Mouse (Mus musculus) hindbrain, embryonic 15.5 days (tissue): ENCODE data around the gene Limch1. TPM values are rescaled to one million over a fixed set of nuclear protein-coding genes. Genes with fewer than 3 reads are reported as not detected.

Experiments used
- ATAC-seq: fragments of 200-750 bp; cut with Nextera tagmentation; 2 replicates; pipeline ENCODE4 v1.8.0; 2017; ENCODE audit warnings: low read depth, moderate number of reproducible peaks, moderate TSS enrichment; ENCODE audit not compliant: low FRiP score
- H3K27ac ChIP-seq: fragments of 300-500 bp; sonication (generic); replicated peaks from 2 replicates; pipeline ENCODE4 v1.5.1; 2015; ENCODE audit warnings: mild to moderate bottlenecking, inconsistent platforms
- H3K27me3 ChIP-seq: fragments of 300-500 bp; sonication (generic); 2 replicates; pipeline ENCODE4 v1.6.1; 2015; ENCODE audit warnings: control low read depth, inconsistent platforms
- H3K36me3 ChIP-seq: fragments of 300-500 bp; sonication (generic); 2 replicates; pipeline ENCODE4 v1.6.1; 2015; ENCODE audit warnings: control low read depth, inconsistent platforms
- H3K4me1 ChIP-seq: fragments of 300-500 bp; sonication (generic); replicated peaks from 2 replicates; pipeline ENCODE4 v1.6.1; 2015; ENCODE audit warnings: control low read depth, inconsistent platforms
- H3K4me2 ChIP-seq: fragments of 300-500 bp; sonication (generic); 2 replicates; pipeline ENCODE4 v1.6.1; 2015; ENCODE audit warnings: moderate library complexity, mild to moderate bottlenecking, inconsistent platforms
- H3K4me3 ChIP-seq: fragments of 300-500 bp; sonication (generic); 2 replicates; pipeline ENCODE4 v1.5.1; 2015; ENCODE audit warnings: mild to moderate bottlenecking, inconsistent platforms
- H3K9ac ChIP-seq: fragments of 300-500 bp; sonication (generic); 2 replicates; pipeline ENCODE4 v1.6.1; 2015; ENCODE audit warnings: inconsistent platforms
- H3K9me3 ChIP-seq: fragments of 300-500 bp; sonication (generic); 2 replicates; pipeline ENCODE4 v1.6.1; 2016; ENCODE audit warnings: control low read depth, inconsistent platforms
- WGBS: fragments of 180-500 bp; shearing (Covaris S2); methylation state at CpG from one replicate; pipeline ENCODE4 v1.1.7; 2015; 5-methylcytosine and 5-hydroxymethylcytosine counted together
- polyA plus RNA-seq: library from polyadenylated mRNA; unstranded; fragments of >200 nt; fragmentation: Nextera tagmentation; extraction: Ambion mirVana; gene quantifications from 2 replicates; pipeline ENCODE4 v1.2.1, GENCODE M21; 2015

Gene Limch1
- polyA plus RNA-seq, result 49.3 and 50.7 TPM in 2 replicates

DNA sequence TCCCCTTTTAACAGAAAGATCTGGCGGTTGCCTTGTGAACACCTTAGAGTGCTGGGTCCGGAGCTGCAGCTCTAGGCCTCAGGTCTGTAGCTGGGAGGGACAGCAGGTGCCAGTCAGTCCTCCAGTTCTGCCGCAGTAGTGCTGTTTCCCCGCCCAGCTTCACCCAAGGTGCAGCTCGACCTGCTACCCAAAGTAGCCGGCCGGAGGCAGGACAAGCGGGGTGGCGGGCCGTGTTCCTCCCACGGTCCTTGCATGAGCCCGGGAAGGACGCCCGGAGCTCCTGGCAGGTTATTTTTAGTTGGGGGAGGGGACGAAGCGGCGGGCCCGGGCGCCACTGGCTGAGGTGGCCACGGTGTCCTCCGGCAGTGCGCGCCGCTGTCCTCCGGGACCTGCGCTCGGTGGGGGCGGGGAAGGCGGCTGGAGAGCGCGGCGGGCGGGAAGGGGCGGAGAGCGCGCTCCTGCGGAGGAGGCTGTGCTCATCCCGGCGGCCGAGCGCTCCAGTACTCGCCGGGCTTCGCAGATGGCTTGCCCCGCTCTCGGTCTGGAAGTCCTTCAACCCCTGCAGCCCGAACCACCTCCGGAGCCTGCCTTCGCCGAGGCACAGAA, at the start of gene Limch1:
TSS of gene Limch1 (plus strand) at position 438 of the 606 bp plus-strand sequence.
- Histone ChIP-seq H3K4me2 (peak within 1 kb of the TSS; percentile 86), H3K4me1 (peaks cover 29% of the 10 kb centered on the region), H3K27me3 (no peaks in the 10 kb centered on the region), H3K4me3 (peak within 1 kb of the TSS; percentile 86), H3K9me3 (no peaks in the 10 kb centered on the region), H3K27ac (peak within 1 kb of the TSS; percentile 90), H3K9ac (peak within 1 kb of the TSS; percentile 90), H3K36me3 (no peaks in the 10 kb centered on the region)
- ATAC-seq, result peak; percentile 87
- under 1% methylated on average over 48 of the region's 50 CpGs for WGBS

DNA sequence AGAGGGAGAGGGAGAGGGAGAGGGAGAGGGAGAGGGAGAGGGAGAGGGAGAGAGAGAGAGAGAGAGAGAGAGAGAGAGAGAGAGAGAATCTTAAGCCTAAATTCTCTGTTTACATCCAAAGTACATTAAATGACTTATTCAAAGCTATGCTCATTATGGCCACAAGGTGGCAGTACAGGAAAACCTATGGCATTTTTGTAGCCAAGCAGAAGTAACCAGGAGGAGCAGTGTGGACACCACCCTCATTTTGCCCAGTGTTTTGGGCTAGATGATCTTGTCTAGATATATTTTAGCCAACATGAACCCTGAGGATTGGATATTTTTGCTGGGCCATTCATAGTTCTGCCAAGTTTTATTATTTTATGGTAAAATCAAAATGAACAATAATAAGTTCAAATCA, 48.5 kb upstream of the Limch1 start:
- Histone ChIP-seq H3K9ac (no peak overlapping the region), H3K4me1 (no peaks in the 10 kb centered on the region), H3K9me3 (no peaks in the 10 kb centered on the region), H3K27ac (no peak overlapping the region), H3K4me3 (no peak overlapping the region), H3K36me3 (no peaks in the 10 kb centered on the region; the same call in 1 of the 2 replicates), H3K27me3 (no peaks in the 10 kb centered on the region), H3K4me2 (no peak overlapping the region)
- ATAC-seq, result peak; percentile 42; the same call in 1 of the 2 replicates

DNA sequence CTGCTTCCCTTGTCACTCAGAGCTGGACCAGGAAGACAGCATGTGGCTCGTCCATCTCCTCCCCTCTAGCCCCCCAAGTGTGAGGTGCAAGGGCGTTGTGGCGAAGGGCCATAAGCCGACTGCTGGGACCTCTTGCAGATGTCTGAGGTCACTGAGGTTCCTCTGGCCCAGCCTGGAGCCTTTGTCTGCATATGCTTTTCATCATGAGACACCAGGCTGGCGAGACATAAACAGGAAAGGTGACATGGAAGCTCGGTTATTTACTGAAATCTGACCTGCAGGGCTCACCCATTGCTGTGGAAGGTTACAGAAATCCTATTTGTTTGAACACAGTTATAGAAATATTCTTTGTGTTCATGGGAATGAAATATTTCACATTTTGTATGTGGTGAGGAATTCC, 45.7 kb upstream of the Limch1 start:
- no peak overlapping the region for H3K4me2 ChIP-seq
- H3K4me3 ChIP-seq, result no peak overlapping the region

DNA sequence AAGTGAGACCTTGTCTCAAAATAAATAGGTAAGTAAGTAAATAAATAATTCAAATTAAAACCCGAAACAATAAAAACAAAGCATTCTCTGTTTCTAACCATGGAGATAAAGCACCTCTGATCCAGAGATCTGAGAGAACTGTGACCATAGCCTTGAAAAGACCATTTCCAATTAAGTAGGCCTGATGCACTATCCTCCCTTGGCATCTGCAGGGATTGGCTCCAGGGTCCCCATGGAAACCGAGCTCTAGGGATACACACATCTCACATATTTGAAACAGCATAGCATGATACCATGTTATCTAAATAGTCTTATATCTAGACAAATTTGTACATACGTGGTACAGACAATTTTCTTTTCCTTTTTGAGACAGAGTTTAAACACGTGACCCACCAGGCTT, 43.7 kb upstream of the Limch1 start:
- H3K9me3 ChIP-seq, result no peaks in the 10 kb centered on the region
- H3K4me1 ChIP-seq, result no peaks in the 10 kb centered on the region
- H3K27ac ChIP-seq, result no peak overlapping the region
- WGBS, result 87% methylated on average over 4 of the region's 4 CpGs
- no peak overlapping the region for H3K4me3 ChIP-seq
- no peak overlapping the region for H3K9ac ChIP-seq
- H3K4me2 ChIP-seq, result no peak overlapping the region
- ATAC-seq, result no peak
- H3K27me3 ChIP-seq, result no peaks in the 10 kb centered on the region
- H3K36me3 ChIP-seq, result no peaks in the 10 kb centered on the region

More for the DNA sequence above, 45.7 kb upstream of the Limch1 start:
- Histone ChIP-seq H3K27ac (no peak overlapping the region), H3K9me3 (no peaks in the 10 kb centered on the region), H3K4me1 (no peaks in the 10 kb centered on the region), H3K27me3 (no peaks in the 10 kb centered on the region), H3K9ac (no peak overlapping the region), H3K36me3 (no peaks in the 10 kb centered on the region)
- 48% methylated on average over 6 of the region's 6 CpGs for WGBS
- ATAC-seq, result no peak

DNA sequence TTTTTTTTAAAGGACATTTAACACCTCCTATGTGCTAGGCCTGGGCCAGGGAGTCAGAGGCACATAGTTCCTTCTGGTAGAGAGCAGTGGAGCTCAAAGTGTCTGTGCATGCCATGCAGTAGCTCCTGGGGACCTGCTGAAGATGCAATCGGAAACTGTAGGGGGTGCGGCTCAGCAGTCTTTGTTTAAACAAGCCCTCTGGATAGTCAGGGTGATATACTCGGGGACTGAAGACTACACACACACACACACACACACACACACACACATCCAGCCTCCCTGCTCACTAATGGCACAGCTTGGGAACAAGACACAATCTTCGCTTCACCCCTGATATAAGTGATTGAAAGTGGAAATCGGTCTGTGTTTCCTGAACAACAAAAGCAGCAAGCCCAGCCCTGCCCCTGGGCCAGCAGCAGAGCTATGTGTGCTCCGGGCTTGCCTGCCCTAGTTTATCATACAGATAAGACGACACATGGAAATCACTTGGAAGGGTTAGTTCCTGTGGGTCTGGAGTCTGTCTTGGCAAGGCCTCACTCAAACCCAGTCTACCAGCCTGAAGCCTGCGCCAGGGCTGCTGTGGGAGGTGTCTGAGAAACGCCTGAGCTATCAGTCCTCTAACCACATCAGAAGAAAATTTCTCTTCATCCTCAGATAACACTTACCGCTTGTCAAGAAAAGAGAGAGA, 42.2 kb upstream of the Limch1 start:
- H3K36me3 ChIP-seq, result no peaks in the 10 kb centered on the region
- no peak overlapping the region for H3K9ac ChIP-seq
- no peaks in the 10 kb centered on the region for H3K9me3 ChIP-seq
- no peak overlapping the region for H3K4me3 ChIP-seq
- no peaks in the 10 kb centered on the region for H3K4me1 ChIP-seq
- no peaks in the 10 kb centered on the region for H3K27me3 ChIP-seq
- no peak; the same call in 1 of the 2 replicates for ATAC-seq
- no peak overlapping the region for H3K4me2 ChIP-seq
- 55% methylated on average over 10 of the region's 10 CpGs for WGBS
- H3K27ac ChIP-seq, result no peak overlapping the region

DNA sequence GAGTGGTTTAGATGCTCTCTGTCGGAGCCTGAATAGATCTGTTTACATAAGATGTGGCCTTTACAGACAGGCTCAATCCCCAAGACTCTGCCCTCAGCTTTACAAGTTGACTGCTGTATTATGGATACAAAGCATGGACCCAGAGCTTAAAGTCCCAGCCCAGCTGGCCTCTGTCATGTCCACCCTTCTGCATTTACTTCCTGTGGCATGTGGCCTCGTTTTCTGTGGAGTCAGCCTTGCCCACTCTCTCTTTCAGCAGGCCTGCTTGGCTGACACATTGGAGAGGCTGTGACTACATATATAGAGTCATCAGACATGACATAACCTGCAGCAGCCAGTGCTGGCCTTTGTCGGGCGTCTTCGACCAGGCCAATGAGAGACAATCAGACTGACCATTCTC, 37.8 kb upstream of the Limch1 start:
- no peak overlapping the region for H3K4me2 ChIP-seq
- H3K9me3 ChIP-seq, result no peaks in the 10 kb centered on the region
- H3K27me3 ChIP-seq, result no peaks in the 10 kb centered on the region
- no peak overlapping the region for H3K4me3 ChIP-seq
- H3K9ac ChIP-seq, result no peak overlapping the region
- no peak for ATAC-seq
- H3K36me3 ChIP-seq, result no peaks in the 10 kb centered on the region
- WGBS, result 81% methylated on average over 5 of the region's 5 CpGs
- H3K27ac ChIP-seq, result no peak overlapping the region
- H3K4me1 ChIP-seq, result no peaks in the 10 kb centered on the region

DNA sequence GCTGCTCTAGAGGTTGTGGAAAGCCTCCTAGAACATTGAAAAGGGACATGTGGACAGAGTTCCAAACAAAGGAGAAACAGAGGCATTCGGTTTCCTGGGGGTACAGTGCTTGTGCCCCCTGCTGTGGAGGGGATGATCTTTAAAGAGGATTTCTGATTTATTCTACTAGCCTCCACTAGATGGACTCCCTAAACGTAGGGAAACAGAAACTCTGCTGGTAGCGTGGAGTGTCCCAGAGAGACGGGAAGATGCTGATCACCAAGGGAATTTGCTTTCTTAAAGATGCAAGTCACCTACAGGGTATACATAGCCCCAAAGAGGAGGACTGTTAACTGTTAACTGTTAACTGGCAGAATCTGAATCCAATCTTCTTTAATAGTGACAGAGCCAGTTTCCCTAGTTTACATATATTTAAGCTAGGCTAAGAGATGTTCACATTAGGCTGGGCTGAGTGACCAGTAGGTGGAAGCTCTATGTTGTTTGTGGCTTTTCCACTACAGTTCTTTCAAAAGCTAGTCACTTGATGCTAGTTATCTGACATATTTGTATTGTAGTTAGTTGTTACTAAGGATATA, 35.1 kb upstream of the Limch1 start:
- Histone ChIP-seq H3K9ac (no peak overlapping the region), H3K4me3 (no peak overlapping the region), H3K27me3 (no peaks in the 10 kb centered on the region), H3K4me2 (no peak overlapping the region), H3K4me1 (no peaks in the 10 kb centered on the region), H3K27ac (no peak overlapping the region), H3K9me3 (no peaks in the 10 kb centered on the region), H3K36me3 (no peaks in the 10 kb centered on the region)
- ATAC-seq, result no peak; the same call in 1 of the 2 replicates
- 3% methylated on average over 4 of the region's 4 CpGs for WGBS

DNA sequence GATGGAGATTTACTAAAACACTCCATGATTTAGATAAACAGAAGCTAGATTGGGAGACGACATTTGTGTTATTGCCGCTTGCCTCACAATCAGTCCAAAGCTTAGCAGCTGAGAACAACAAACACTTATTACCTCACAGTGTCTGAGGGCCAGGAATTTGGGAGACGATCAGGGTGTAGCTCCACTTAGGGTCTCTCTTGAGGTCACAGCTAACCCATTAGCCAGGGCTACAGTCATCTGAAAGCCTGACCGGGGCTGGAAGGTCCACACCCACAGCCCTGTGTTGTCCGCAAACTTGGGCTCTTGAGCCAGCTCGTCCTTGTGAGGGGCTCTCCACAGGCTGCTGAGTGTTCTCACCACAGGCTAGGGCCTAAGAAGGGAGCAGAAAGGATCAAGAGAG, 32.8 kb upstream of the Limch1 start:
- WGBS, result 80% methylated on average over 6 of the region's 6 CpGs
- H3K4me2 ChIP-seq, result no peak overlapping the region
- H3K9me3 ChIP-seq, result no peaks in the 10 kb centered on the region
- H3K27ac ChIP-seq, result no peak overlapping the region
- H3K9ac ChIP-seq, result no peak overlapping the region
- no peaks in the 10 kb centered on the region for H3K36me3 ChIP-seq
- H3K27me3 ChIP-seq, result no peaks in the 10 kb centered on the region
- H3K4me1 ChIP-seq, result no peaks in the 10 kb centered on the region
- H3K4me3 ChIP-seq, result no peak overlapping the region
- ATAC-seq, result no peak

DNA sequence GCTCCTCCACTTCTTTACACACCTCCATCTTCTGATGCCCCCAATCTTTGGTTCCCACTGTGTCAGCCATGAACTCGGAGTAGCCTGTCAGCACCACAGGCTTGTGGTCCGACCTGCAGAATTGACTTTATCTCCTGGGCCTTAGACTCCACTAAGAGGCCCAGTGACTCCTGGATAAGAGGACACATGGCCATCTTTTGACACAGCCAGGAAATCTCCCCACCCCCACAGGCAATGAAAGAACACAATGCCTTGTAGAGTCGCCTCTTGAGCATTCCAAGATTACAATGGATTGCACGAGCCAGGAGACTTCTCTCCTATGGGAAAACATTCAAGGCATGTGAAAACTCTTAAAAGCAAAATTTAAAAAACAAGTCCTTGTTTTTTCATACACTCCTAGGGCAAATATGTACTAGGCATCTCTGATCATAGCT, 30.1 kb upstream of the Limch1 start:
- Histone ChIP-seq H3K36me3 (no peaks in the 10 kb centered on the region), H3K27ac (no peak overlapping the region), H3K27me3 (no peaks in the 10 kb centered on the region), H3K9me3 (no peaks in the 10 kb centered on the region), H3K9ac (no peak overlapping the region), H3K4me1 (no peaks in the 10 kb centered on the region), H3K4me2 (no peak overlapping the region), H3K4me3 (no peak overlapping the region)
- ATAC-seq, result no peak
- WGBS, result 50% methylated on average over 4 of the region's 4 CpGs

DNA sequence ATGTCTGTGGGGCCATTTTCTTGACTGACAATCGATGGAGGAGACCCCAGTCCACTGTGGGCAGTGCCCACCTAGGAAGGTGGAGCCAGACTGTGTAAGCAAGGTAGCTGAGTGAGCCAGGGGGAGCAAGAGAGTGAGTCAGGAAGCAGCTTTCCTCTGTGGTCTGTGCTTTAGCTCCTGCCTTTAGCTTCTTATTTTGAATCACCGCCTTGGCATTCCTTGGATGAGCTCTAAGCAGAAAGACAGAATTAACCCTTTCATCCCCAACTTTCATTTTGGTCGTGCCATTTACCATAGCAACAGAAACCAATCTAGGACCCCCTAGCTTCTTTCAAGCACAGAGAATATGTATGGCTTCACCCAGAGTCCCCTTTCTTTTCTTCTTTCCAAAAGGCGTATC, 27.7 kb upstream of the Limch1 start:
- H3K27me3 ChIP-seq, result no peaks in the 10 kb centered on the region
- H3K27ac ChIP-seq, result no peak overlapping the region
- no peaks in the 10 kb centered on the region for H3K9me3 ChIP-seq
- no peak overlapping the region for H3K9ac ChIP-seq
- no peak for ATAC-seq
- 0 out of 2 replicates have a peak, but pooled peaks cover 3% of the 10 kb centered on the region for H3K4me1 ChIP-seq
- 65% methylated on average over 4 of the region's 4 CpGs for WGBS
- no peak overlapping the region for H3K4me3 ChIP-seq
- no peak overlapping the region for H3K4me2 ChIP-seq
- H3K36me3 ChIP-seq, result no peaks in the 10 kb centered on the region

DNA sequence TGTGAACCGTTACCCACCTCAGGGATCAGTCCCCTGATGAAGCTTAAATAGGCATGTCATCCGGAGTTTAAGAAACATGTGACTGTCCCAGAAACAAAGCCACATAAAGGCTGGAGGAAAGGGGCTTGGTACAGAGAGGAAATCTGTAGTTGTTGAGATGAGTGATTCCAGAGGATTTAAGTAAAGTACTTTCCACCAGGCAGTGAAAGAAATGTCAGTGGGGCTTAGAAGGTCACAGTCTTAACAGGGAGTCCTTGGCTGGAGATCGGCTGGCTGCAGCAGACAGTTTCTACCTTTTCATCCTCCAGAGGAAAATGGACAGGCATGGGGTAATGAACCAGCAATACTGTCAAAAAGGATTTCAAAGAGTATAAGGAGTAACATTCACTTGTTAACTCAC, 27.2 kb upstream of the Limch1 start:
- no peak overlapping the region for H3K4me2 ChIP-seq
- H3K9me3 ChIP-seq, result no peaks in the 10 kb centered on the region
- H3K4me1 ChIP-seq, result 0 out of 2 replicates have a peak, but pooled peaks cover 3% of the 10 kb centered on the region
- 54% methylated on average over 3 of the region's 3 CpGs for WGBS
- H3K4me3 ChIP-seq, result no peak overlapping the region
- H3K27me3 ChIP-seq, result no peaks in the 10 kb centered on the region
- no peak overlapping the region for H3K9ac ChIP-seq
- H3K27ac ChIP-seq, result no peak overlapping the region
- no peaks in the 10 kb centered on the region for H3K36me3 ChIP-seq
- ATAC-seq, result no peak

DNA sequence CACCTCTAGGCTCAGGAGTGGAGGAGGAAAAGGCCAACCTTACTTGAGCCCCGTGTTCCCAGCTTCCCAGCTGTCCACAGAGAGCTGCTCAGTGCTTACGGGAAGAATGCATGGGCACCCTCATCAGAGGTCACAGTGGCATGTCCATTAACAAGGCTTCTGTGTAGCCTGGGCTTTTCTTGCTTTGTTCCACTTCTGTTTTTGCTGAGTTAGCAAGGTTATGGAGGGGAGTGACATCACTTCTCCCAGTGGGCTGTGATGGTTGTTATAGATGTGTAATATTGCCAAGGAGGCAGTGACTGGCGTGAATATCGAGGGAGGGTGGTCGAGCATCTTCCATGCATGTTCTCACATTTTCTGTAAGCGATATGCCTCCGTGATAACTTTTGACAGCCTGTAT, 26.7 kb upstream of the Limch1 start:
- no peak overlapping the region for H3K4me3 ChIP-seq
- 0 out of 2 replicates have a peak, but pooled peaks cover 3% of the 10 kb centered on the region for H3K4me1 ChIP-seq
- H3K4me2 ChIP-seq, result no peak overlapping the region
- no peak for ATAC-seq
- H3K9me3 ChIP-seq, result no peaks in the 10 kb centered on the region
- no peaks in the 10 kb centered on the region for H3K27me3 ChIP-seq
- no peak overlapping the region for H3K27ac ChIP-seq
- no peak overlapping the region for H3K9ac ChIP-seq
- H3K36me3 ChIP-seq, result no peaks in the 10 kb centered on the region
- WGBS, result 73% methylated on average over 7 of the region's 7 CpGs
